Mouse (Mus musculus): ENCODE results near the gene P3h4. TPM values are rescaled to one million over a fixed set of nuclear protein-coding genes. Genes with fewer than 3 reads are reported as not detected.
A peak's percentile ranks its signal among the peaks of the same experiment; 100 is the strongest.

The P3h4 gene
- total and polyA plus RNA-seq, 3 experiments = 13.4 to 29.7 (median 16.8) TPM

- TF ChIP-seq POLR2A (IDR thresholded peaks at IDR 0.05; ENCODE audit: insufficient read depth, low read depth, low read length) (peak; percentile 59), CTCF (IDR thresholded peaks at IDR 0.05) (no peak)
- Histone ChIP-seq H3K9ac (ENCODE audit: low read depth, low read length) (peak within 1 kb of the TSS; percentile 85), H3K4me3 (peak within 1 kb of the TSS; percentile 79), H3K27ac (peak within 1 kb of the TSS; percentile 90), H3K79me2 (replicated peaks; ENCODE audit: control insufficient read depth, insufficient read depth, low read length) (no peaks in the 10 kb centered on the region), H3K4me1 (ENCODE audit: control insufficient read depth, insufficient read depth, low read length) (peaks cover 7% of the 10 kb centered on the region), H3K27me3 (ENCODE audit: control insufficient read depth, insufficient read depth, low read length) (no peaks in the 10 kb centered on the region), H3K36me3 (ENCODE audit: control insufficient read depth, insufficient read depth, low read length) (no peaks in the 10 kb centered on the region)
- under 1% methylated on average over 31 of the region's 31 CpGs for WGBS
- intact Hi-C loops (cut with DNase I) = no loop called here
- DNase-seq = peak; percentile 74 to 76
Observed at GRCm38 (mm10) chr11:100414914-100415822, 532 bp upstream of the P3h4 start, which contains the start of gene Fkbp10. Fkbp10 (plus strand) TSS chr11:100415697.

GRCm38 (mm10) chr11:100413541-100413940 lies 1.1 kb downstream of the P3h4 start:
- H3K27ac ChIP-seq = no peak overlapping the region
- H3K36me3 ChIP-seq (ENCODE audit: control insufficient read depth, insufficient read depth, low read length) = no peaks in the 10 kb centered on the region
- 70% methylated on average over 11 of the region's 11 CpGs for WGBS
- no peaks in the 10 kb centered on the region for H3K79me2 ChIP-seq (replicated peaks; ENCODE audit: control insufficient read depth, insufficient read depth, low read length)
- TF ChIP-seq EP300 (IDR thresholded peaks at IDR 0.05; ENCODE audit: insufficient read depth, low read depth, low read length) = no peak
- TF ChIP-seq CTCF (IDR thresholded peaks at IDR 0.05) = no peak
- no peak for TF ChIP-seq POLR2A (IDR thresholded peaks at IDR 0.05; ENCODE audit: insufficient read depth, low read depth, low read length)
- no peak for DNase-seq
- peak overlapping the region; percentile 79 for H3K4me3 ChIP-seq
- intact Hi-C loops (cut with DNase I) = no loop called here
- peaks cover 7% of the 10 kb centered on the region for H3K4me1 ChIP-seq (ENCODE audit: control insufficient read depth, insufficient read depth, low read length)
- H3K27me3 ChIP-seq (ENCODE audit: control insufficient read depth, insufficient read depth, low read length) = no peaks in the 10 kb centered on the region
- peak overlapping the region; percentile 85 for H3K9ac ChIP-seq (ENCODE audit: low read depth, low read length)

GRCm38 (mm10) chr11:100411736-100412135 lies 2.9 kb downstream of the P3h4 start:
- no peak for DNase-seq
- intact Hi-C loops (cut with DNase I) = no loop called here
- Histone ChIP-seq H3K27me3 (ENCODE audit: control insufficient read depth, insufficient read depth, low read length) (no peaks in the 10 kb centered on the region), H3K79me2 (replicated peaks; ENCODE audit: control insufficient read depth, insufficient read depth, low read length) (no peaks in the 10 kb centered on the region), H3K9ac (ENCODE audit: low read depth, low read length) (no peak overlapping the region), H3K4me1 (ENCODE audit: control insufficient read depth, insufficient read depth, low read length) (peaks cover 7% of the 10 kb centered on the region), H3K36me3 (ENCODE audit: control insufficient read depth, insufficient read depth, low read length) (no peaks in the 10 kb centered on the region), H3K4me3 (no peak overlapping the region), H3K27ac (no peak overlapping the region)
- no peak for TF ChIP-seq EP300 (IDR thresholded peaks at IDR 0.05; ENCODE audit: insufficient read depth, low read depth, low read length)
- TF ChIP-seq POLR2A (IDR thresholded peaks at IDR 0.05; ENCODE audit: insufficient read depth, low read depth, low read length) = no peak
- TF ChIP-seq CTCF (IDR thresholded peaks at IDR 0.05) = no peak
- WGBS = 80% methylated on average over 11 of the region's 11 CpGs

DNA sequence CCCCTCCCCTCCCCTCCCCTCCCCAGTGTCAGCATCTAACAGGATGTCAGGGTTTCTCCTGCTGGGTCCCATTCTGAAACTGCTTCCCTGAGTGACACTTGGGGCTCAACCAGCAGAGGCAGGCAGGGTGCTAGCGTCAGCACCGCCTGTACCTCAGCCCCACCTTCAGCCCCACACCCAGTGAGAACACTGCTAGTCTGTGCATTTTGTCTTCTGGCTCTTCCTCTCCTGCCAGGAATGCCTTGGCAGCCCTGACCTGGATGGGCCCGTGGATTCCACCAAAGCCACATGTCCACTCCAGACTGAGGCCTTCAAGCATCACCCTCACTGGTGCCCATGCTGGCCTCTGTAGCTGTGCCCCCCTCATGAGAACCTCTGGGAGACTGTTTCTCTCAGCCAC lies 5.0 kb downstream of the P3h4 start:
- Histone ChIP-seq H3K79me2 (replicated peaks; ENCODE audit: control insufficient read depth, insufficient read depth, low read length) (no peaks in the 10 kb centered on the region), H3K36me3 (ENCODE audit: control insufficient read depth, insufficient read depth, low read length) (no peaks in the 10 kb centered on the region), H3K4me1 (ENCODE audit: control insufficient read depth, insufficient read depth, low read length) (peaks cover 5% of the 10 kb centered on the region; the same call in 1 of the 2 replicates), H3K27ac (no peak overlapping the region), H3K27me3 (ENCODE audit: control insufficient read depth, insufficient read depth, low read length) (no peaks in the 10 kb centered on the region), H3K4me3 (no peak overlapping the region), H3K9ac (ENCODE audit: low read depth, low read length) (no peak overlapping the region)
- TF ChIP-seq POLR2A (IDR thresholded peaks at IDR 0.05; ENCODE audit: insufficient read depth, low read depth, low read length) (no peak), EP300 (IDR thresholded peaks at IDR 0.05; ENCODE audit: insufficient read depth, low read depth, low read length) (no peak), CTCF (IDR thresholded peaks at IDR 0.05) (no peak)
- intact Hi-C loops (cut with DNase I) = no loop called here
- no peak for DNase-seq
- WGBS = 70% methylated on average over 3 of the region's 3 CpGs

DNA sequence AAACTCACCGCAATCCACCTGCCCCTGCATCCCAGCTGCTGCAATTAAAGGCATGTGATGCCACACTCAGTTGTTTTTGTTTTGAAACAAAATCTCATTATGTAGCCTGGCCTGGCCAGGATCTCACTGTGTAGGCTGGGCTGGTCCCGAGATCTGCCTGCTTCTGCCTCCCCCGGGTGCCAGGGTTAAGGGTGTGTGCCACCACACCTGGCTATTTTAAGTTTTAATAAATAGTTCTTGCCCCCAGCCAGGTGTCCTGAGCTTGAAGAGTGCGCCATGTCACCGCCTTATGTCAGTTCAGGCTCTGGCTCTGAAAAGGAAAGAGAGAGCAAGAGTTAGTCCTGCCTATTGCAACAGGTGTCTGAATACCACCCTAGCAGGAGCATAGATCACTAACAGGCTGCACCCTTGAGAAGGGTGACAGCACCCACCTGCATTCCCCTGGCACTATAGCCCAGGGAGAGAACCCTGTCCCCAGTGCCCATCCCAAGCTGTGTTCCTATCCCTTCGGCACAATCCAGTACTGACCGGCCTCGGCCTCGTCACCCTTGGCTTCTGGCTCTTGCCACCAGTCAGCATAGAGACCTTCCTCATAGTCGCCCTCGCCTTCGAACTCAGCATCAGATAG lies 5.7 kb downstream of the P3h4 start:
- TF ChIP-seq CTCF (IDR thresholded peaks at IDR 0.05) (no peak), POLR2A (IDR thresholded peaks at IDR 0.05; ENCODE audit: insufficient read depth, low read depth, low read length) (no peak), EP300 (IDR thresholded peaks at IDR 0.05; ENCODE audit: insufficient read depth, low read depth, low read length) (no peak)
- WGBS = 93% methylated on average over 12 of the region's 12 CpGs

More for the DNA sequence above, 5.7 kb downstream of the P3h4 start:
- H3K4me1 ChIP-seq (ENCODE audit: control insufficient read depth, insufficient read depth, low read length) = peaks cover 6% of the 10 kb centered on the region
- DNase-seq = no peak
- no peaks in the 10 kb centered on the region for H3K79me2 ChIP-seq (replicated peaks; ENCODE audit: control insufficient read depth, insufficient read depth, low read length)
- intact Hi-C loops (cut with DNase I) = loop anchor here (1.0 kb wide), 1 partner anchor 47 kb away; no protein-coding TSS in a partner anchor
- no peak overlapping the region for H3K27ac ChIP-seq
- H3K27me3 ChIP-seq (ENCODE audit: control insufficient read depth, insufficient read depth, low read length) = no peaks in the 10 kb centered on the region
- no peaks in the 10 kb centered on the region for H3K36me3 ChIP-seq (ENCODE audit: control insufficient read depth, insufficient read depth, low read length)
- no peak overlapping the region for H3K4me3 ChIP-seq
- H3K9ac ChIP-seq (ENCODE audit: low read depth, low read length) = no peak overlapping the region

Data from heart, adult 2 months (tissue).